Mouse (Mus musculus) common myeloid progenitor, adult 5-6 weeks (primary cell): Measurements from ENCODE around the gene Itk. TPM values are rescaled to one million over a fixed set of nuclear protein-coding genes. Genes with fewer than 3 reads are reported as not detected.

Source experiments
- ATAC-seq: replicated peaks from 2 replicates; pipeline ENCODE4 v1.8.0; 2016; ENCODE audit warnings: low read depth, mild to moderate bottlenecking, moderate TSS enrichment, inconsistent platforms; ENCODE audit not compliant: poor library complexity, severe bottlenecking
- total RNA-seq: library from RNA; stranded (forward); fragments of 200-1000, 187-1606 nt; gene quantifications from 2 replicates; pipeline ENCODE4 v1.2.3, GENCODE M21; 2017

Itk gene
- total RNA-seq, 1 experiment from 2014 or later: 0.87 TPM

GRCm38 (mm10) chr11:46286803-46287202 lies 102.5 kb downstream of the Itk start:
- ATAC-seq: peak; percentile 99

GRCm38 (mm10) chr11:46283800-46284199 lies 105.5 kb downstream of the Itk start:
- no peak for ATAC-seq

GRCm38 (mm10) chr11:46282612-46283011 lies 106.7 kb downstream of the Itk start:
- no peak for ATAC-seq

- ATAC-seq: no peak
Observed at GRCm38 (mm10) chr11:46278709-46279108, 110.6 kb downstream of the Itk start.

- ATAC-seq: no peak
Observed at GRCm38 (mm10) chr11:46278140-46278539, 111.2 kb downstream of the Itk start.

- ATAC-seq: peak; percentile 63
Observed at GRCm38 (mm10) chr11:46276778-46277177, 112.5 kb downstream of the Itk start.

GRCm38 (mm10) chr11:46276168-46276567 lies 113.1 kb downstream of the Itk start:
- no peak for ATAC-seq

- peak; percentile 82 for ATAC-seq
Observed at GRCm38 (mm10) chr11:46275302-46275701, 114.0 kb downstream of the Itk start.

Other genes with a start within 250 kb of the Itk start
- gene Nipal4, start 223.0 kb downstream of the Itk start, total RNA-seq: not detected in 2 replicates
- 0.23 TPM in 1 of 2 replicates, not detected in the other for gene Fndc9, start 154.0 kb downstream of the Itk start, total RNA-seq
- gene Cyfip2, start 76.7 kb downstream of the Itk start, total RNA-seq: 52.5 and 69.0 TPM in 2 replicates
- not detected in 2 replicates for gene Fam71b, start 7.0 kb upstream of the Itk start, total RNA-seq
- 38.7 and 45.2 TPM in 2 replicates for gene Med7, start 47.4 kb upstream of the Itk start, total RNA-seq
- 1.2 and 4.4 TPM in 2 replicates for gene Havcr2, start 65.4 kb upstream of the Itk start, total RNA-seq
- gene Gm12169, start 134.7 kb upstream of the Itk start, total RNA-seq: not detected in 2 replicates
- not detected in 2 replicates for gene BC053393, start 182.0 kb upstream of the Itk start, total RNA-seq
- gene Dppa1, start 239.7 kb upstream of the Itk start, total RNA-seq: not detected in 2 replicates